Mouse (Mus musculus): ENCODE measurements around the gene Thap11. TPM values are rescaled to one million over a fixed set of nuclear protein-coding genes. Genes with fewer than 3 reads are reported as not detected.

The Thap11 gene
- polyA plus RNA-seq, 1 experiment from 2014 or later, result 83.5 TPM

DNA sequence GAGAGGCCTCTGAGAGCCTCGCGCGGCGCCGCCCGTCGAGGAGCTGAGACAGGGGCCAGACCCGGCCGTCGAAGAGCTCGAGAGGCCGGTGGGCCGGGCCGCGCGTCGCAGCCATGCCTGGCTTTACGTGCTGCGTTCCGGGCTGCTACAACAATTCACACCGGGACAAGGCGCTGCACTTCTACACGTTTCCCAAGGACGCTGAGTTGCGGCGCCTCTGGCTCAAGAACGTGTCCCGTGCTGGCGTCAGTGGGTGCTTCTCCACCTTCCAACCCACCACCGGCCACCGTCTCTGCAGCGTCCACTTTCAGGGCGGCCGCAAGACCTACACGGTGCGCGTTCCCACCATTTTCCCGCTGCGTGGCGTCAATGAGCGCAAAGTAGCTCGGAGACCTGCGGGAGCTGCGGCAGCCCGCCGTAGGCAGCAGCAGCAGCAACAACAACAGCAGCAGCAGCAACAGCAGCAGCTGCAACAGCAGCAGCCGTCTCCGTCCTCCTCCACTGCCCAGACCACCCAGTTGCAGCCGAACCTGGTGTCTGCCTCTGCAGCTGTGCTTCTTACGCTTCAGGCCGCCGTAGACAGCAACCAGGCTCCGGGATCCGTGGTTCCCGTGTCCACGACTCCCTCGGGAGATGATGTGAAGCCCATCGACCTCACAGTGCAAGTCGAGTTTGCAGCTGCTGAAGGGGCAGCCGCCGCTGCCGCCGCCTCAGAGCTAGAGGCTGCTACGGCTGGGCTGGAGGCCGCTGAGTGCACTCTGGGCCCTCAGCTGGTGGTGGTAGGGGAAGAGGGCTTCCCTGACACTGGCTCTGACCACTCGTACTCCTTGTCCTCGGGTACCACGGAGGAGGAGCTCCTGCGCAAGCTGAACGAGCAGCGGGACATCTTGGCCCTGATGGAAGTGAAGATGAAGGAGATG, 576 bp downstream of the Thap11 start:
- H3K36me3 ChIP-seq, result peaks cover 19% of the 10 kb centered on the region
- no peaks in the 10 kb centered on the region for H3K27me3 ChIP-seq (ENCODE audit: insufficient read depth, poor library complexity, severe bottlenecking)
- H3K4me3 ChIP-seq, result peak overlapping the region; percentile 78
- H3K27ac ChIP-seq, result peak overlapping the region; percentile 96
- DNase-seq (ENCODE audit: low spot score), result no peak
- H3K4me1 ChIP-seq (replicated peaks), result peaks cover 66% of the 10 kb centered on the region
- no peaks in the 10 kb centered on the region for H3K9me3 ChIP-seq
- WGBS, result under 1% methylated on average over 71 of the region's 71 CpGs

DNA sequence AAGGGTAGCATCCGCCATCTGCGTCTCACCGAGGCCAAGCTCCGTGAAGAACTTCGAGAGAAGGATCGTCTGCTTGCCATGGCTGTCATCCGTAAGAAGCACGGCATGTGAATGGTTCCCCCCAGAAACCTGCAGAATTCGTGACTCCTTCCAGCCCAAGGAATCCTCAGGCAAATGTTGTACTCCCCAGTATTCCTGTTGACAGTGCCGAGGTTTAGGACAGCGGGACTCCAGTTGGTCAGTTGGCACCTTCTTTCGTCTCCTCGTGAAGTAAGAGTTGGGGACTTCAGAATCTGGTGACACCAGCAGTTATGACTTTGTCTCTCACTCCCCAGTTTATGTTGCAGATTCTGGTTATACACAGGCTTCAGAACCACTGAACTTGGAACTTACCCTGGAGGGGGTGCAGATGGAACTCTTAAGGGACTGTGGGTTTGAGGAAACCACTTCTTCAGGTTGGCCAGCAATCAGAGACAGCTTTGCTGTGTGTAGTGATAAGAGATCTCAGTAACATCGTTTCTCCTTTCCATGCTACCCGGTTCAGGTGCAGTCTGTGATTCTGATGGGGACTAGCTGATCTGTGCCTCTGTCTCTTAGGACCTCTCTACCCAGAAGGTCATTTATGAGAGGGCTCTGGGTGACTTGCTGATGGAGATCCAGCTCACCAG, 1.4 kb downstream of the Thap11 start:
- Histone ChIP-seq H3K4me1 (replicated peaks) (peaks cover 63% of the 10 kb centered on the region), H3K4me3 (peak overlapping the region; percentile 78), H3K9me3 (no peaks in the 10 kb centered on the region), H3K27me3 (ENCODE audit: insufficient read depth, poor library complexity, severe bottlenecking) (no peaks in the 10 kb centered on the region), H3K36me3 (peaks cover 19% of the 10 kb centered on the region), H3K27ac (peak overlapping the region; percentile 96)
- DNase-seq (ENCODE audit: low spot score), result no peak
- WGBS, result 23% methylated on average over 15 of the region's 15 CpGs

GRCm38 (mm10) chr8:105858495-105858894, 3.6 kb downstream of the Thap11 start:
- H3K4me1 ChIP-seq (replicated peaks), result peaks cover 79% of the 10 kb centered on the region
- H3K4me3 ChIP-seq, result peak overlapping the region; percentile 6; the same call in 1 of the 2 replicates
- WGBS, result 88% methylated on average over 5 of the region's 5 CpGs
- no peak for DNase-seq (ENCODE audit: low spot score)
- H3K27ac ChIP-seq, result no peak overlapping the region
- H3K9me3 ChIP-seq, result no peaks in the 10 kb centered on the region
- no peaks in the 10 kb centered on the region for H3K27me3 ChIP-seq (ENCODE audit: insufficient read depth, poor library complexity, severe bottlenecking)
- H3K36me3 ChIP-seq, result peaks cover 24% of the 10 kb centered on the region

DNA sequence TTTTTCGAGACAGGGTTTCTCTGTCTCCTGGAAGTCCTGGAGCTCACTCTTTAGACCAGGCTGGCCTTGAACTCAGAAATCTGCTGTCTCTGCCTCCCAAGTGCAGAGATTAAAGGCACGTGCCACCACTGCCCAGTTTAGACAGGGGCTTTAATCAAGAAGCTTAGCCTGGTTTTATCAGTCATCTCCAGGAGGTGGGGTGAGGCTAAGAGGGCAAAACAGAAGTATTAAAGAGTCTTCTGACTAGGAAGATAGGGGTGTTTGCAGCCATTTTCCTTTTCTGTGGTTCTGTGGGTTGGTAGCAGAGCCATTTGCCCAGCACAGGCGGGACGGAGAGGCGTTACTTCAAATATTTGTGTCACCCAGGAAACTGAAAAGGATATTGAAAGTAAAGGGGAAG, 4.4 kb downstream of the Thap11 start:
- Histone ChIP-seq H3K4me3 (peak overlapping the region; percentile 76; the same call in 1 of the 2 replicates), H3K9me3 (no peaks in the 10 kb centered on the region), H3K36me3 (peaks cover 33% of the 10 kb centered on the region), H3K27me3 (ENCODE audit: insufficient read depth, poor library complexity, severe bottlenecking) (no peaks in the 10 kb centered on the region), H3K27ac (peak overlapping the region; percentile 98; the same call in 1 of the 2 replicates), H3K4me1 (replicated peaks) (peaks cover 84% of the 10 kb centered on the region)
- DNase-seq (ENCODE audit: low spot score), result no peak
- WGBS, result 88% methylated on average over 5 of the region's 5 CpGs

DNA sequence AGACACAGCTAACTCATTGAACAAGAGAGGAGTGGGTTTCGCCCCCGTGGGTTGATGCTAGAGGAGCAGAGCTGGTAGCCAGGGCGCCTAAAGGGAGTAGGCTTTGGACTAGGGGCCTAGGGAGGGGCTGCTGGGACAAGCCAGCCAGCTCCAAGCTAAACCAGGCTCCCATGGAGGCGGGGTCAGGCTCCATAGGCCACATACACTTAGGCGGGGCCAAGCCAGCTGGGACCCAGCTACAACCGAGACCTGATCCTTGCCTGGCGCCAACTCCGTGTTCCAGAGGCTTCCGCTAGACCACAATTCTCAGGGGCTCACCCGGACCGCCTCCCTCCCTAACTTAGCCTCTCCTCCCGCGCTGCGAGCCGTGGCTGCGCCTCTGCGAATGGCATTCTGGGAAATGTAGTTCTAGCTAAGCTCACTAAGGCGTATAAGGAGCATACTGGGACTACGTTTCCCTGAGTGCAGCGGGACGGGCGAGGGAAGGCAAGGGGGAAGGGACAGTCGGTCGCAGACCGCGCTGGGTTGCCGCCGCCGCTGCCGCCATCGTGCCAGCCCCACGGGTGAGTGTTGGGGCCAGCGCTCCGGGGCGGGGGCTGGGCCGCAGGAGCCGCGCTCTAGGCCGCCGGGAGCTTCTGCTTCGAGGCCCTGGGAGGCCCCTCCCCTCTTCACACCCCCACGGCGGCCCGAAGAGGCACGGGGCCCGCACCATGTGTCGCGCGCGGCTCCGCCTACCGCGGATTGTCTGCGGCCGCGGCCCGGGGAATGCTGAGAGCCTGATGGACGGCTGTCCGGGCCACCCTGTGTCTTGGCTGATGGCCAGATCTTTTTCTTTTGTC, 5.4 kb downstream of the Thap11 start, which contains the start of gene Nutf2:
Gene Nutf2 (plus strand): TSS at position 438 of the 839 bp plus-strand sequence.
- peaks cover 78% of the 10 kb centered on the region for H3K4me1 ChIP-seq (replicated peaks)
- no peaks in the 10 kb centered on the region for H3K27me3 ChIP-seq (ENCODE audit: insufficient read depth, poor library complexity, severe bottlenecking)
- peaks cover 41% of the 10 kb centered on the region for H3K36me3 ChIP-seq
- peak; percentile 98 for DNase-seq (ENCODE audit: low spot score)
- H3K9me3 ChIP-seq, result no peaks in the 10 kb centered on the region
- H3K4me3 ChIP-seq, result peak within 1 kb of the TSS; percentile 76
- WGBS, result 1% methylated on average over 59 of the region's 59 CpGs
- peak within 1 kb of the TSS; percentile 98 for H3K27ac ChIP-seq

DNA sequence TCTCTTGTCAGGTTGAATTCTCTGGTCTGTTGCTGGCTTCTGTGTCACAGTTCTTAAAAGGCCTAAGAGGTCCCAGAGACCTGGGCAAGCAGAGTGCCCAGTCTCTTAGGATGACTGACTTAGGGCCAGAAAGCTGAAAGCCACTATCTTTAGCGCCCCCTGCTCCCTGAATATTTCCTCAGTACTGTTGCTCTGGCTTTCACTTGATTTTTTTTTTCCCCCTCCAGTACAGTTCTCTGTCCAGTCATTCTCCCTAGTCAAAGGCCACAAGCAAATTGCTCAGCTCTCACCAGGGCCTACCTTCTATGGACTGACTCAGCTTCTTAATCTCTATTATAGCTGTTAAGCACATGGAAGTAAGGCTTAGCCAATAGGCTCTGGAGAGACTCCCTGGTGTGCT, 7.0 kb downstream of the Thap11 start:
- Histone ChIP-seq H3K9me3 (no peaks in the 10 kb centered on the region), H3K27ac (peak overlapping the region; percentile 98; the same call in 1 of the 2 replicates), H3K27me3 (ENCODE audit: insufficient read depth, poor library complexity, severe bottlenecking) (no peaks in the 10 kb centered on the region), H3K4me3 (peak overlapping the region; percentile 76), H3K36me3 (peaks cover 57% of the 10 kb centered on the region), H3K4me1 (replicated peaks) (peaks cover 62% of the 10 kb centered on the region)
- no peak for DNase-seq (ENCODE audit: low spot score)
- WGBS, result 7% methylated on average over 1 of the region's 1 CpGs

GRCm38 (mm10) chr8:105866364-105867029, 11.6 kb downstream of the Thap11 start:
- WGBS, result 88% methylated on average over 6 of the region's 6 CpGs
- peaks cover 82% of the 10 kb centered on the region for H3K36me3 ChIP-seq
- no peaks in the 10 kb centered on the region for H3K27me3 ChIP-seq (ENCODE audit: insufficient read depth, poor library complexity, severe bottlenecking)
- DNase-seq (ENCODE audit: low spot score), result no peak
- peaks cover 20% of the 10 kb centered on the region for H3K4me1 ChIP-seq (replicated peaks)
- no peak overlapping the region for H3K4me3 ChIP-seq
- no peak overlapping the region for H3K27ac ChIP-seq
- no peaks in the 10 kb centered on the region for H3K9me3 ChIP-seq

DNA sequence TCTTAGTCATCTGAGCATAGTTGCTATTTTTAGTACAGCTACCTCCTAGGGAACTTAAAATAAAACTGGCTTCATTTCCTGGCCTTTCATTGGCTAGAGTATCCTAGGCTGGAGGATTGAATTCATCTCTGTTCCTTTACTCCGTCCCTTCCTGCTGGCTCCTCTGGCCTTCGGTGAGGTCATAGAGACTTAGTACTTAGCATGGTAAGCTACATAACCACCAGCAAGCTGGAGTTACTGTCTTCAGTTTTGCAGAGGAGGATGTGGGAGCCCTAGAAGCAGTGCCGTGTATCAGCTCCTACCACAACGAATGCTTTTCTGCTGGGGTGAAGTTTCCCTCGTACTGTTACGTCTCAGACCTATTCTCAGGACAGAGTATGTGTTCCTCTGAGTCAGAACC, 19.4 kb downstream of the Thap11 start:
- WGBS, result 89% methylated on average over 6 of the region's 6 CpGs

GRCm38 (mm10) chr8:105880754-105881520, 26.0 kb downstream of the Thap11 start, which contains the start of gene Edc4:
TSS of gene Edc4 (plus strand) at chr8:105880881.
- DNase-seq (ENCODE audit: low spot score), result peak; percentile 86
- Histone ChIP-seq H3K4me1 (replicated peaks) (peaks cover 28% of the 10 kb centered on the region), H3K4me3 (peak within 1 kb of the TSS; percentile 95), H3K9me3 (no peaks in the 10 kb centered on the region), H3K27ac (peak within 1 kb of the TSS; percentile 91), H3K36me3 (peaks cover 62% of the 10 kb centered on the region), H3K27me3 (ENCODE audit: insufficient read depth, poor library complexity, severe bottlenecking) (no peaks in the 10 kb centered on the region)
- 1% methylated on average over 45 of the region's 45 CpGs for WGBS

More for the DNA sequence above, 19.4 kb downstream of the Thap11 start:
- no peaks in the 10 kb centered on the region for H3K27me3 ChIP-seq (ENCODE audit: insufficient read depth, poor library complexity, severe bottlenecking)
- peaks cover 94% of the 10 kb centered on the region for H3K36me3 ChIP-seq
- H3K4me1 ChIP-seq (replicated peaks), result no peaks in the 10 kb centered on the region
- no peak for DNase-seq (ENCODE audit: low spot score)
- no peak overlapping the region for H3K4me3 ChIP-seq
- no peaks in the 10 kb centered on the region for H3K9me3 ChIP-seq
- H3K27ac ChIP-seq, result no peak overlapping the region

DNA sequence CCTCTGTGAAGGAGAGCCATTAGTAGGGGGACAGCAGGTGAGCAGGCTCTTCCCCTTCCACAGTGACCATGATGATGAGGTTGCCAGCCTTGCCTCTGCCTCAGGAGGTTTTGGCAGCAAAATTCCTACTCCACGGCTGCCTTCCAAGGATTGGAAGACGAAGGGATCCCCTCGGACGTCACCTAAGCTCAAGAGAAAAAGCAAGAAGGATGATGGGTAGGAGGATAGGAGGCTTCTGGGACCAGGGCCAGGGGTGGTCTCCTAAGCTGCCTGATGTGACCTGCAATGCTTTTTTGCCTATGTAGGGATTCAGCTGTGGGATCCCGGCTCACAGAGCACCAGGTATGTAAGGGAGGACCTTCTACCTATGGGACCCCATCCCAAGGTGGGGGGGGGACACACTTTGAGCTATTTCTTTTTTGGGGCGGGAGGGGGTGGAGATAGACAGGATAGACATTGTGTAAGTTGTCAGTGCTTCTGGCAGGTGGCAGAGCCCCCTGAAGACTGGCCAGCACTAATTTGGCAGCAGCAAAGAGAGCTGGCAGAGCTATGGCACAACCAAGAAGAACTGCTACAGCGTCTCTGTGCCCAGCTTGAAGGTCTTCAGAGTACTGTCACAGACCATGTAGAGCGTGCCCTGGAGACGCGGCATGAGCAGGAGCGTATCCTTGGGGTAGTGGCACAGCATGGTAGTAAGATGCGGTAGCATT, 35.0 kb downstream of the Thap11 start:
- no peak for DNase-seq (ENCODE audit: low spot score)
- 91% methylated on average over 12 of the region's 12 CpGs for WGBS
- H3K4me3 ChIP-seq, result no peak overlapping the region

DNA sequence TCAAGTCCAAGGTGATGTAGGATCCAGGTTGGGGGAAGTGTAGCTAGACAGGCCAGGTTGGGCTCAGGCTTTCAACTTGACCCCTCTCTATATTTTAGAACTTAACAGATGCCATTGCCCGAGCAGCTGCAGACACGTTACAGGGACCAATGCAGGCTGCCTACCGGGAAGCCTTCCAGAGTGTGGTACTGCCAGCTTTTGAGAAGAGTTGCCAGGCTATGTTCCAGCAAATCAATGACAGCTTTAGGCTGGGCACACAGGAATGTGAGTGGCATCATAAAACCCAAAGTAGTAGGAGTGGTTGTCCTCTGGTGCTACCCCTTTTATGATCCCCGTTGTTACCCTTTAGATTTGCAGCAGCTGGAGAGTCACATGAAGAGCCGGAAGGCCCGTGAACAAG, 35.9 kb downstream of the Thap11 start:
- 95% methylated on average over 6 of the region's 6 CpGs for WGBS
- no peaks in the 10 kb centered on the region for H3K9me3 ChIP-seq
- no peak for DNase-seq (ENCODE audit: low spot score)
- no peak overlapping the region for H3K27ac ChIP-seq
- peaks cover 87% of the 10 kb centered on the region for H3K36me3 ChIP-seq
- no peak overlapping the region for H3K4me3 ChIP-seq
- H3K27me3 ChIP-seq (ENCODE audit: insufficient read depth, poor library complexity, severe bottlenecking), result no peaks in the 10 kb centered on the region
- peaks cover 13% of the 10 kb centered on the region for H3K4me1 ChIP-seq (replicated peaks)

More for the DNA sequence above, 35.0 kb downstream of the Thap11 start:
- Histone ChIP-seq H3K4me1 (replicated peaks) (peaks cover 13% of the 10 kb centered on the region), H3K9me3 (no peaks in the 10 kb centered on the region), H3K27ac (no peak overlapping the region), H3K27me3 (ENCODE audit: insufficient read depth, poor library complexity, severe bottlenecking) (no peaks in the 10 kb centered on the region), H3K36me3 (peaks cover 90% of the 10 kb centered on the region)
